Mouse (Mus musculus) midbrain, postnatal 0 days (tissue): ENCODE measurements around the gene Timeless. TPM values are rescaled to one million over a fixed set of nuclear protein-coding genes. Genes with fewer than 3 reads are reported as not detected.

Source experiments
- ATAC-seq: fragments of 200-750 bp; cut with Nextera tagmentation; 2 replicates; pipeline ENCODE4 v1.8.0; 2017; ENCODE audit warnings: moderate number of reproducible peaks, mild to moderate bottlenecking, moderate TSS enrichment, moderate library complexity; ENCODE audit not compliant: low FRiP score
- DNase-seq: peaks from one replicate; pipeline ENCODE4 v3.0.0-alpha.2; 2015; ENCODE audit warnings: low spot score
- H3K27ac ChIP-seq: fragments of 300-500 bp; sonication (generic); 2 replicates; pipeline ENCODE4 v1.5.1; 2014; ENCODE audit warnings: low read depth, mild to moderate bottlenecking, low read length, mixed read lengths
- H3K27me3 ChIP-seq: fragments of 300-500 bp; sonication (generic); 2 replicates; pipeline ENCODE4 v1.6.1; 2014; ENCODE audit warnings: low read length, control low read depth, mixed read lengths; ENCODE audit not compliant: insufficient read depth
- H3K36me3 ChIP-seq: fragments of 300-500 bp; sonication (generic); 2 replicates; pipeline ENCODE4 v1.6.1; 2014; ENCODE audit warnings: low read length, control low read depth, mixed read lengths; ENCODE audit not compliant: insufficient read depth
- H3K4me1 ChIP-seq: fragments of 300-500 bp; sonication (generic); 2 replicates; pipeline ENCODE4 v1.6.1; 2014; ENCODE audit warnings: mild to moderate bottlenecking, control low read depth, antibody characterized with exemption, low read length, mixed read lengths; ENCODE audit not compliant: insufficient read depth
- H3K4me2 ChIP-seq: fragments of 300-500 bp; sonication (generic); 2 replicates; pipeline ENCODE4 v1.6.1; 2014; ENCODE audit warnings: low read depth, mild to moderate bottlenecking, low read length, mixed read lengths; ENCODE audit not compliant: poor library complexity, severe bottlenecking
- H3K4me3 ChIP-seq: fragments of 300-500 bp; sonication (generic); 2 replicates; pipeline ENCODE4 v1.5.1; 2014; ENCODE audit warnings: low read depth, mild to moderate bottlenecking, low read length, moderate library complexity
- H3K9ac ChIP-seq: fragments of 300-500 bp; sonication (generic); replicated peaks from 2 replicates; pipeline ENCODE4 v1.6.1; 2014; ENCODE audit warnings: mild to moderate bottlenecking, low read length, moderate library complexity, mixed read lengths; ENCODE audit not compliant: poor library complexity, severe bottlenecking
- H3K9me3 ChIP-seq: fragments of 300-500 bp; sonication (generic); 2 replicates; pipeline ENCODE4 v1.6.1; 2016; ENCODE audit warnings: low read length, control low read depth
- CTCF ChIP-seq: IDR thresholded peaks from 2 replicates; pipeline ENCODE4 v1.5.1; 2016; ENCODE audit warnings: antibody characterized with exemption, mild to moderate bottlenecking
- WGBS: fragments of 180-500 bp; shearing (Covaris S2); extraction: QIAGEN DNeasy Blood & Tissue Kit; methylation state at CpG from one replicate; pipeline ENCODE4 v1.1.7; 2014; 5-methylcytosine and 5-hydroxymethylcytosine counted together
- polyA plus RNA-seq: library from polyadenylated mRNA; unstranded; fragments of >200 nt; fragmentation: Nextera tagmentation; extraction: Ambion mirVana; gene quantifications from 2 replicates; pipeline ENCODE4 v1.2.1, GENCODE M21; 2015
- total RNA-seq: library from RNA; depleted of rRNA; stranded (reverse); fragments of >200 nt; gene quantifications from 2 replicates; pipeline ENCODE4 v1.2.3, GENCODE M21; 2014; rRNA removed

Timeless gene
- total and polyA plus RNA-seq, 2 experiments from 2014 or later, result 7.7 to 14.6 TPM

GRCm38 (mm10) chr10:128297622-128298021 lies 65.8 kb downstream of the Timeless start:
- Histone ChIP-seq H3K4me3 (no peak overlapping the region), H3K4me2 (no peak overlapping the region), H3K9ac (no peak overlapping the region), H3K27me3 (no peaks in the 10 kb centered on the region), H3K36me3 (peaks cover 3% of the 10 kb centered on the region; the same call in 1 of the 2 replicates), H3K27ac (no peak overlapping the region), H3K4me1 (no peaks in the 10 kb centered on the region), H3K9me3 (no peaks in the 10 kb centered on the region)
- TF ChIP-seq CTCF, result no peak
- DNase-seq (peak; percentile 10), ATAC-seq (no peak)
- WGBS, result 74% methylated on average over 11 of the region's 11 CpGs

DNA sequence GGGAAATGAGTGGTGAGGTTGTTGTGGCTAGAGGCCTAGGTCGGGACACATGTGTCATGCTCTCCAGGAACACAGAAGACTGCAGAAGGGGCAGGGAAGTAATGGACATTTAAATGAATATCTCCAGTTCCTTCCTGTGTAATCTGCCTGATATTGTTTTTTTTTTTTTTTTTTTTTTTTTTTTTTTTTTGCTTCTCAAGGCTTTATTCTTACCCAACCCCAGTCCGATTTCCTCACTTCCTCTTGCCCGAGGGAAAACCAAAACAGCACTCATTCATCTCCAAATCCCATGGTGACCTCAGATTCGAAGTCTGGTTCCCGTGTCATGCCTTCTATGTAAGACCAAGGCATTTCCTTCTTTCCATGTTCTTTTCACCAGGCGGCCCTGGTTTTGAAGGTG lies 66.4 kb downstream of the Timeless start:
- no peaks in the 10 kb centered on the region for H3K9me3 ChIP-seq
- DNase-seq, result no peak

DNA sequence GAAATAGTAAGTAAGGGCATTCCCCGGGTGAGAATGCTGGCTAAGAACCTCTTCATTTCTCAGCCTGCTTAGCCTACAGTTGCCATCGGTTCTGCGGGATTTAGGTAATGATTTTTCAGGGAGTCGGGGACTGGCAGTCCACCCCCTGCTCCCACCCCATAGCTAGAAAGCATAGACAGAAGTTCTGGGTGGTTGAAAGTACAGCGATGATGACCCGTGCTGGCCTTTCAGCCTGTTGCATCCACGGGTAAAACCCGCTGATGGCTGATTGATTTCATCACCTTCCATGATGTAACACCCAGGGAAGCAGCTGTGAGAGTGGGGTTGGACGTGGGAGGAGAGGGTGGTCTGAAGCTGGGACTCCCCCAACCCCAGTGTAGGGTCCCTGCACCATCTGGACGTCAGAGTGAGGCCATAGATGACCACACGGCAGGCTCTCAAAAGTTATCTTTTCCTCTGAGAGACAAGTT lies 66.9 kb downstream of the Timeless start, which contains the start of gene Il23a:
Gene Il23a (minus strand): TSS at position 51 of the 470 bp plus-strand sequence.
- Histone ChIP-seq H3K36me3 (no peaks in the 10 kb centered on the region), H3K4me1 (peaks cover under 1% of the 10 kb centered on the region; the same call in 1 of the 2 replicates), H3K4me3 (no peak within 1 kb of the TSS), H3K9me3 (no peaks in the 10 kb centered on the region), H3K27ac (no peak within 1 kb of the TSS), H3K9ac (no peak within 1 kb of the TSS), H3K27me3 (no peaks in the 10 kb centered on the region), H3K4me2 (no peak within 1 kb of the TSS)
- no peak for ATAC-seq
- no peak for DNase-seq
- 82% methylated on average over 11 of the region's 11 CpGs for WGBS
- TF ChIP-seq CTCF, result no peak

More for the DNA sequence above, 66.4 kb downstream of the Timeless start:
- no peak for ATAC-seq
- Histone ChIP-seq H3K9ac (no peak overlapping the region), H3K4me2 (no peak overlapping the region), H3K4me3 (no peak overlapping the region), H3K4me1 (no peaks in the 10 kb centered on the region), H3K36me3 (no peaks in the 10 kb centered on the region), H3K27me3 (no peaks in the 10 kb centered on the region), H3K27ac (no peak overlapping the region)
- no peak for TF ChIP-seq CTCF
- WGBS, result 76% methylated on average over 6 of the region's 6 CpGs

GRCm38 (mm10) chr10:128302357-128302756 lies 70.5 kb downstream of the Timeless start:
- Histone ChIP-seq H3K4me1 (peaks cover 11% of the 10 kb centered on the region), H3K27me3 (no peaks in the 10 kb centered on the region), H3K9me3 (no peaks in the 10 kb centered on the region), H3K36me3 (no peaks in the 10 kb centered on the region), H3K4me3 (peak overlapping the region; percentile 49), H3K9ac (peak overlapping the region; percentile 87), H3K27ac (peak overlapping the region; percentile 97), H3K4me2 (peak overlapping the region; percentile 79)
- WGBS, result 40% methylated on average over 3 of the region's 3 CpGs
- TF ChIP-seq CTCF, result no peak
- ATAC-seq (no peak), DNase-seq (no peak)

Other genes starting within 250 kb of the Timeless start
- not detected in 2 replicates for gene Hsd17b6, start 224.5 kb upstream of the Timeless start, total RNA-seq
- gene Hsd17b6, start 224.5 kb upstream of the Timeless start, polyA plus RNA-seq, result not detected in 2 replicates
- gene Prim1, start 216.9 kb upstream of the Timeless start, total RNA-seq, result 19.8 and 30.1 TPM in 2 replicates
- 33.5 and 33.6 TPM in 2 replicates for gene Prim1, start 216.9 kb upstream of the Timeless start, polyA plus RNA-seq
- 415 and 452 TPM in 2 replicates for gene Naca, start 196.5 kb upstream of the Timeless start, total RNA-seq
- 443 and 454 TPM in 2 replicates for gene Naca, start 196.5 kb upstream of the Timeless start, polyA plus RNA-seq
- 109 and 117 TPM in 2 replicates for gene Ptges3, start 173.1 kb upstream of the Timeless start, total RNA-seq
- gene Ptges3, start 173.1 kb upstream of the Timeless start, polyA plus RNA-seq, result 390 and 433 TPM in 2 replicates
- 4,011 and 6,126 TPM in 2 replicates for gene Atp5b, start 148.8 kb upstream of the Timeless start, total RNA-seq
- 2,103 and 2,155 TPM in 2 replicates for gene Atp5b, start 148.8 kb upstream of the Timeless start, polyA plus RNA-seq
- 14.0 and 17.3 TPM in 2 replicates for gene Baz2a, start 140.5 kb upstream of the Timeless start, total RNA-seq
- gene Baz2a, start 140.5 kb upstream of the Timeless start, polyA plus RNA-seq, result 8.0 and 9.3 TPM in 2 replicates
- 11.1 and 12.9 TPM in 2 replicates for gene Rbms2, start 51.8 kb upstream of the Timeless start, total RNA-seq
- 5.2 and 5.3 TPM in 2 replicates for gene Rbms2, start 51.8 kb upstream of the Timeless start, polyA plus RNA-seq
- gene Gls2, start 37.6 kb upstream of the Timeless start, total RNA-seq, result 2.5 and 4.4 TPM in 2 replicates
- 1.2 and 2.5 TPM in 2 replicates for gene Gls2, start 37.6 kb upstream of the Timeless start, polyA plus RNA-seq
- gene Spryd4, start 20.3 kb upstream of the Timeless start, total RNA-seq, result 17.1 and 29.5 TPM in 2 replicates
- 21.4 and 23.0 TPM in 2 replicates for gene Spryd4, start 20.3 kb upstream of the Timeless start, polyA plus RNA-seq
- gene Mip, start 6.2 kb upstream of the Timeless start, total RNA-seq, result 0.22 TPM in 1 of 2 replicates, not detected in the other
- gene Mip, start 6.2 kb upstream of the Timeless start, polyA plus RNA-seq, result 0.13 TPM in 1 of 2 replicates, not detected in the other
- not detected in 2 replicates for gene Apon, start 22.0 kb downstream of the Timeless start, total RNA-seq
- not detected in 2 replicates for gene Apon, start 22.0 kb downstream of the Timeless start, polyA plus RNA-seq
- gene Apof, start 36.6 kb downstream of the Timeless start, total RNA-seq, result 0.42 TPM in 1 of 2 replicates, not detected in the other
- gene Apof, start 36.6 kb downstream of the Timeless start, polyA plus RNA-seq, result 0.20 and 0.83 TPM in 2 replicates
- 8.7 and 9.8 TPM in 2 replicates for gene Stat2, start 38.5 kb downstream of the Timeless start, total RNA-seq
- gene Stat2, start 38.5 kb downstream of the Timeless start, polyA plus RNA-seq, result 10.5 and 12.9 TPM in 2 replicates
- not detected in 2 replicates for gene Il23a, start 66.7 kb downstream of the Timeless start, total RNA-seq
- gene Il23a, start 66.7 kb downstream of the Timeless start, polyA plus RNA-seq, result 0.12 TPM in 1 of 2 replicates, not detected in the other
- gene Pan2, start 71.3 kb downstream of the Timeless start, total RNA-seq, result 18.3 and 19.0 TPM in 2 replicates
- 12.5 and 13.4 TPM in 2 replicates for gene Pan2, start 71.3 kb downstream of the Timeless start, polyA plus RNA-seq
- 40.3 and 49.4 TPM in 2 replicates for gene Cnpy2, start 90.4 kb downstream of the Timeless start, total RNA-seq
- 164 and 176 TPM in 2 replicates for gene Cnpy2, start 90.4 kb downstream of the Timeless start, polyA plus RNA-seq
- 279 and 309 TPM in 2 replicates for gene Cs, start 105.7 kb downstream of the Timeless start, total RNA-seq
- gene Cs, start 105.7 kb downstream of the Timeless start, polyA plus RNA-seq, result 255 and 271 TPM in 2 replicates
- 42.8 and 53.2 TPM in 2 replicates for gene Coq10a, start 136.9 kb downstream of the Timeless start, total RNA-seq
- 51.7 and 56.4 TPM in 2 replicates for gene Coq10a, start 136.9 kb downstream of the Timeless start, polyA plus RNA-seq
- 43.6 and 49.1 TPM in 2 replicates for gene Ankrd52, start 145.1 kb downstream of the Timeless start, total RNA-seq
- 7.8 and 9.9 TPM in 2 replicates for gene Ankrd52, start 145.1 kb downstream of the Timeless start, polyA plus RNA-seq
- gene Slc39a5, start 169.2 kb downstream of the Timeless start, total RNA-seq, result 0.16 and 0.61 TPM in 2 replicates
- 0.16 and 0.27 TPM in 2 replicates for gene Slc39a5, start 169.2 kb downstream of the Timeless start, polyA plus RNA-seq
- 63.1 and 82.0 TPM in 2 replicates for gene Nabp2, start 179.4 kb downstream of the Timeless start, total RNA-seq
- gene Nabp2, start 179.4 kb downstream of the Timeless start, polyA plus RNA-seq, result 145 and 157 TPM in 2 replicates
- gene Rnf41, start 179.6 kb downstream of the Timeless start, total RNA-seq, result 94.3 and 103 TPM in 2 replicates
- 91.6 and 93.8 TPM in 2 replicates for gene Rnf41, start 179.6 kb downstream of the Timeless start, polyA plus RNA-seq
- 216 and 233 TPM in 2 replicates for gene Smarcc2, start 227.2 kb downstream of the Timeless start, total RNA-seq
- 129 and 143 TPM in 2 replicates for gene Smarcc2, start 227.2 kb downstream of the Timeless start, polyA plus RNA-seq